Mouse (Mus musculus) brain, embryonic 14.5 days (tissue): ENCODE measurements around the gene Sec14l1. TPM values are rescaled to one million over a fixed set of nuclear protein-coding genes. Genes with fewer than 3 reads are reported as not detected.
A peak's percentile ranks its signal among the peaks of the same experiment; 100 is the strongest.

Experiments used
- DNase-seq: peaks from one replicate; pipeline ENCODE4 v3.0.0-alpha.2; 2011; ENCODE audit warnings: low read depth
- CTCF ChIP-seq: fragments of 200-500 bp; IDR thresholded peaks from 2 replicates; pipeline ENCODE4 v1.5.1; 2012; ENCODE audit warnings: inconsistent platforms, mild to moderate bottlenecking, moderate library complexity, borderline replicate concordance; ENCODE audit not compliant: insufficient read depth, insufficient read length; ENCODE audit errors: extremely low read depth
- POLR2A ChIP-seq: fragments of 200-500 bp; IDR thresholded peaks from 2 replicates; pipeline ENCODE4 v1.6.1; 2012; ENCODE audit warnings: mild to moderate bottlenecking, inconsistent platforms, borderline replicate concordance; ENCODE audit not compliant: poor library complexity, insufficient read depth, insufficient read length, severe bottlenecking; ENCODE audit errors: extremely low read depth
- polyA plus RNA-seq: library from polyadenylated mRNA; depleted of rRNA; stranded (reverse); fragments of >200 nt; gene quantifications from 2 replicates; pipeline ENCODE4 v1.2.3, GENCODE M21; 2012

The Sec14l1 gene
- polyA plus RNA-seq, 1 experiment, result 90.5 TPM

DNA sequence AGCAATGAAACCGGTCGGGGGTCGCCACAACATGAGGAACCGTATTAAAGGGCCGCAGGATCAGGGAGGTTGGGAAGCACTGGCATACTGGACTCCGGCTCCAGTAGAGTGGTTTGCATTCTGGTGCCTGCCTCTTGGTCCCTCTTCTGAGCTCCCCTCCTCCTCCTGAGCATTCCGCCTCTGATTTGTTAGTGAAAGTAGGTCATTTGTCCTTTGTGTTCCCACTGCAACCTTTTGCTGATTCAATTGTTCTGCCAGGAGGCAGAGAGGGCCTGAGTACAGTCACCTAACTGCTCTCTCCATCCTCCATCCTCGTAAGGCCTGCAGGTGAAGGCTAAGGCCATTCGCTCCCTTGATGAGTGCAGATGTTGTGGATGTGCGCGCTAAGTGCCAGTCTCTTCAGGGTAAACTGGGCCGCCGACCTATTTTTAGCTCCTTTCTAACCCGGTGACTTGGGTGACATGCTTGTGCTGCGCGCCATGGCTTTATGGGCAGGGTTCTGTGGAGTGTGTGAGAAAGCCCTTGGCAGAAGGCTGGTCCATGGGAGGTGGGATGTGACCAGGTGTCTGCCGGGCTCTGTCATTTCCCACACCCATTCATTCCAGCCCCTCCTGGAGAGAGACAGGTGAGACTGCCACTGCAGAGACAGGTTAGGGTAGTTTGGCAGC is 8.6 kb downstream of the Sec14l1 start:
- DNase-seq, result no peak
- no peak for TF ChIP-seq CTCF
- no peak for TF ChIP-seq POLR2A

DNA sequence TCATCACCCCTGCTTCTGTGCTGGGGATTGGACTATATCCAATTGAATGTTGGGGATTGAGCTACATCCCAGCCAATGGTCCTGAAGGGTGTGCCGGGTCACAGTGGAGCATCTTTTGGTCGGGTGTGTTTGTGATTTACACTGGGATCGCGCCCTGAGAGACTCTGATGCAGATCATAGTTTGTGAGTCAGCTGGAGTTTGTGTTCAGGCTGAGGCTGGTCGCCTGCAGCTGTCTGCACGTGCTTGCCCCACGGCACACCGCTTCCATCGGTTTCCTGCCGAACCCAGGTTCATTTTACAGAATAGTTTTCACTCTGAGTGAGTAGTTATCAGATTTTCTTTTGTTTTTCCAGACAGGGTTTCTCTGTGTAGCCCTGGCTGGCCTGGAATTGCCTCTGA is 9.6 kb downstream of the Sec14l1 start:
- TF ChIP-seq POLR2A (no peak), CTCF (no peak)
- no peak for DNase-seq

DNA sequence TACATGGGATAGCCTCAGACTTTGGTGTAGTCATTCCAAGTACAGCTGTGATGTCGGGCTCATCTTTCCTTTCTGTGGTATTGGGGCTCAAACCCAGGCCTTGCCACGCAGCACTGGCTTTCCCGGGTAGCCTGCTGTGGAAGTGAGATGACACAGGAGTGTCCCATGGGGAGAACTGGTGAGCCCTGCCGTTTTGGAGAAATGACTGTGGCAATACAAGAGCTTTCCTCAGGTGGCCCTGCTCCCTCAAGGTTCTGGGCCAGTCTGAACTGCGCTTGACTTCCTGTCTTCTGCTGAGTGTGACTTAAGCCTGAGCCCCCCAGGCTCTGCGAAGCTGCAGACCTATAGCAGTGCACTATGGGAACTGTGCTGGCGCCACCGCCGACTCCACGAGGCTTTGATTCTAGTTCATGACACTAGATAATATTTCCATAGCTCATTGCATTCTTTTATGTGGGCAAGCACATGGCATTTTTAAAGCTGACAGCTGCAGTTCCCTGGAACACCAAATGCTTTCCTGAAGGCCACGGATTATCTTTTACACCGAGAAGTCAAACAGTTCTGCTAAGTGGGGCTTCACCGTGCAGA is 12.4 kb downstream of the Sec14l1 start:
- peak; percentile 30 for DNase-seq
- TF ChIP-seq POLR2A (no peak), CTCF (no peak)

DNA sequence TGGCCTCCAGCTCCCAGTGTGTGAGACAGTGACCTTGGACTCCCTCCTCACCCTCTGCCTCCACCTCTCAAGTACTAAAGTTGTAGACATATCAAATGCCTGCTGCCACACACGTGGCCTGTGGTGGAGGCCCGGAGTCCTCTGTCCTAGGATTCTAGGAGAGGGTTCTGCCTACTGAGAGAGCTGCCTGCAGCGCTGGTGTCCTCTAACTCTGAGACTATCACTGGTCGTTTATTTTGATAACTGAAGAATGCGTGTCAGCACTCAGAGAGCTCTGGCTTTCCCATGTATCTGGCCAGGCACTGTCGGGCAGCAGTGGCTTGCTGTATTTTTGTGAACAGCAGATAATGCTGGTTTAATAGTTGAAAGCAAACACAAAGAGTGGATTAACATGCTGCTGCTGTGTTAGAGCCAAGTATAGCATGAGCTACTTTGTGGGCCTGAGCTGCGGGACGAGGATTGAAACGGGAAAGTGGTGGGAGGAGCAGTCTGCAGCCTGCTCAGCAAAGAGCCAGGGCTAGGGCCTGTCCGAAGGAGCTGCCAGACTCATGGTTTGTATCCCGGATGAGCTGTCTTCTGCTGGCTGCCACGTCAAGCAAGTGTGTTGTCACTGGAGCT is 13.1 kb downstream of the Sec14l1 start:
- peak; percentile 76 for DNase-seq
- TF ChIP-seq CTCF, result no peak
- TF ChIP-seq POLR2A, result no peak

DNA sequence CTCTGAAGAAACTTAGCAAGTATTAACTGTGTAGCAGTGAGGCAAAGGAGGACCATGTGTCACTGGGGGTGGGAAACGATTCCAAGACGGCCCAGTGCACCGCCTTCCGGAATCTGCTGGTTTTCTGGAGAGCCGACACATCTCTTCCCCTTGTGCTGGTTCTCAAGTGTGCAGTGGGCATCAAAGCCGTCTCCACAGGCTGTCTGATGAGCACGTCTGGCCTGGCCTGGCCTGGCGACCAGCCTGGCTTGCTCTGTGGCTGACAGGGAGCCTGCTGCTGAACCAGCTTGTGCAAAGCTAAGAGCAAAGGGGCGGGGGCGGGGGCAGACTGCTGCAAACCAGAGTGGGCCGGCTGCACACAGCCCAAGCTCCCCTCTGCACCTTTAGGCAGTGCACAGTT is 14.5 kb downstream of the Sec14l1 start:
- peak; percentile 64 for DNase-seq

DNA sequence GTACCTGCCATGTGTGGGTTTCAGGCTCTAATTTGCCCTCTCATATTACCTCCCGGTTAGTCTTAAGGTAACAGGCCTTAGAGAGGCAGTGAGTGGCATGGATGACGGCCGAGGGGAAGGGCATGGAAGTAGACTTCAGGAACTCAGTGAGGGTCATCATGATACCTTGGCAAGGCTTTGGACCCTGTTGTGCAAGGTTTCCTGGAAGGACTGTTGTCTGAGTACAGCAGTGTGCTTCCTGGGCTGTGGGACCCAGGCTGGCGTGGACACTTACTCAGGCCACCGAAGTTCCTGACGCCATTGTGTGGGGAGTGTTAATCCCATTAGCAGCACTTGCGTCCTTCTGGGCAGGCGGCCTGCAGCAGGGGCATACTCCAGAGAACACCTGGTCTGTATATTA is 15.1 kb downstream of the Sec14l1 start:
- TF ChIP-seq CTCF (no peak), POLR2A (no peak)
- no peak for DNase-seq

More for the DNA sequence above, 14.5 kb downstream of the Sec14l1 start:
- no peak for TF ChIP-seq CTCF
- TF ChIP-seq POLR2A, result no peak

DNA sequence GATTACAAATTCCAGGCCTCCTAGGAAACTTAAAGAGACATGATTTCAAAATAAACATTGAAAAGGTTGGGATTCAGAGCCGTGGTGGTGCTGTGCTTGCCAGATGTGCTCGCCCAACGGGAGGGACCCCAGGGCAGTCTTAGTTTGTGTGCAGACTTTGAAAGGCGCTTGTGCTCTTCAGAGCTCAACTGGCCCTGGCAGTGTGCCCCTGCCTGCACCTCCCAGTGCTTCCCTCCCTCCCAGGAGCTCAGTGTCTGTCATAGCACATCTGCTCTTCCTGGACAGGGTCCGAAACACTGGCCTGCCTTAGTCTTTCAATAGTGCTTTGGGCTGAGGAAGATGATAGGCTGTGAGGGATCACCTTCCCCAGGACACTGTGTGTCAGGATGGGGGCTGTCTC is 15.9 kb downstream of the Sec14l1 start:
- no peak for DNase-seq
- no peak for TF ChIP-seq CTCF
- TF ChIP-seq POLR2A, result no peak

DNA sequence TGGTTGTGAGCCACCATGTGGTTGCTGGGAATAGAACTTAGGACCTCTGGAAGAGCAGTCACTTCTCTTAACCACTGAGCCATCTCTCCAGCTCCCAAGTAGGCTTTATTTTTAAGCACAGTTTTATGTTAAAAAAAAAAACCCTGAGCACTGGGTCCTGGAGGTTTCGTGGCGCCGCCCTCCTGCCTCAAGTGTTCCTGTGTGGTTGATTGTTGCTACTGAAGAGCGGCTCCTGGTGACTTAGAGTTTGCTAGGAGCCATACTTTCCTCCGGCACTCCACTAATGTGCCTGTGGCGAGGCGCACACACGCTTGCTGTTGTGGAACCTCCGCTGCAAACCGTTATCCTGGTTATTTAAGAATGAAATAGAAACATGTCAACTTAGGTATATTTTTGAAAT is 16.5 kb downstream of the Sec14l1 start:
- DNase-seq, result no peak
- TF ChIP-seq POLR2A (no peak), CTCF (no peak)

DNA sequence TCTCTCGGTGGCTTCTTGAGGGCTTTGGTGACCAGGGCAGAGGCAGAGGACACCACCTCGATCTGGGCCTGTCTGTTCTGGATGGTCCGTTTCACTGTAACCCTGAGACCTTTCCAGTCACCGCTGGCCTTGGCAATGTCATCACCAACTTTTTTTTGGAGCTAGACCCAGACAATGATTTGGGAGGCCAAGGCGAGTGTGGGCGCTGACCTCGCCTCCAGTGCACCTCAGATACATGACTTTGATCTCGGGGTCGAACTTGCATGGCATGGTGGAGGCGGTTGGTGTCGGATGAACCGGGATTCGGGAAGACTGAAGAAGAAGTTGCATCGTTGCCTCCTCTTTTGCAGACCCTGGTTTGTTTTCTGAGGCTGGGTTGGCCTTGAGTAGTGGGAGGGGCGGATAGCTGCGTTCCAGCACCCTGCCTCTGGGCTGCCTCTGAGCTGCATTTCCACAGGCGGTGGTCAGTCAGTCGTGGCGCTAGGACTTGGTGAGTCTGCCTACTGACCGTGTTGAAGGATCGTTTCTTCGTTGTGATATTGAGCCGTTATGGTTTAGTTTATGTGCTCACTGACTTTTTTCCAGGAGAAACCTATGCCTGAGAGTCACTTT is 19.9 kb downstream of the Sec14l1 start:
- TF ChIP-seq POLR2A, result no peak
- no peak for TF ChIP-seq CTCF

DNA sequence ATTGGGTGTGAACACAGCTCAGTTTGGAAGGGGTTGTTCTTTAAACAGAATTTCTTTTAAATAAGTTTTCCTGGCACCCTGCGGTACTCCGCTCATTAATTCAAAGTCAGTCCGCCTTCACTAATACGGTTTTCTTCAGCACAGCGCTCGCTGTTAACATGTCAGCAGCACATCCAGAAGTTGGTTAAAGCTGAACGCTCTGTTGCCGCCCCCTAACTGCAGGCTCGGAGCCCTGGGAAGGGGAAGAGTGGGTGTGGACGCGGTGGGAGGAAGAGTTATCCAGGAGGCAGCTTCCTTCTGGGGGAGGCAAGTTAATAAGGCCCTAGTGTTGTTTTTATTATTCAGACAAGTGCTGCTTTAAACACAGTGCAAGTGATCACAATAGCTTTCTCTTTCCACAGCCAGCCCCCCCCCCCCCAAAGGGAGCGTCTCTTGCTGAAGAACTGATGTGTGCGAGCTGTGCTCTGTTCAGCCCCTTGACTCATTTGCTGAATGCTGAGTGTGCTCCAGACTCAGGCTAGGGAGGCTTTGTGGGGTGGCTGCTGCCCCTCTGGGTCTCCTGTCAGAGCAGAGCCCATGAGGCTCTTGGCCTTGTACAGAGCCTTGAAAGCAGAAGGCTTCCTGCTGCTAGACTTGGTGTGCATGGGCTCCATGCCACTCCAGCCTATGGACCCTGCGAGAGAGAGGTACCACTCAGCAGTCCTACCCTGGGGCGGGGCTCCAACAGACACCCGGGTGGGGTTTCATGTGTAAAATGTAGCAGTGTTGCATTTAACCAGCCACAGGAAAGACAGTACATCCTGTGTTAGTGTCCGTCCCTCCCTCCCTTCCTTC is 20.7 kb downstream of the Sec14l1 start:
- DNase-seq, result peak; percentile 80
- TF ChIP-seq CTCF (peak; percentile 28; the same call in 1 of the 2 replicates), POLR2A (no peak)

More for the DNA sequence above, 19.9 kb downstream of the Sec14l1 start:
- DNase-seq, result no peak

DNA sequence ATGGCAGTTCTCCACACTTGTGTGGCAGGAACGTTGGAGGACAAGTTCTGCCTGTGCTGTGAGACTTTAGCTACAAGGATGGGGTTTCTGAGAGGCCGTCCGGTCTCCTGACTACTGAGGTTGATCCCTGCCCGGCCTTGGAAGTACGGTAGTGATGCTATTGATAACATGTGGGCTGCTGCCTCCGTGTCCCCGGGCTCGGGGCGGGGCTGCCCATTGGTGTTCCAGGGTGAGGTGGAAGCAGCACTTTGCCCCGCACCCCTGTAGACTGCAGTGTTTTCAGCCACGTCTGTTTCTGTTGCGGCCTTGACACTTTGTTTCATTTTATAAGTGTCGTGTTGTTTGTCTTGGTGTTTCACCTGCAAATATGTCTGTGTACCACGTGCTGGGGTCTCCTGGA is 21.9 kb downstream of the Sec14l1 start:
- TF ChIP-seq CTCF (no peak), POLR2A (no peak)
- DNase-seq, result no peak
